Mouse (Mus musculus) E14TG2a.4 (cell line): ENCODE measurements around the gene Krt16.

Source experiments
- H3K27me3 ChIP-seq: 2 replicates; pipeline ENCODE4 v1.6.1; 2014; ENCODE audit warnings: low read length, control low read depth; ENCODE audit not compliant: insufficient read depth
- H3K36me3 ChIP-seq: 2 replicates; pipeline ENCODE4 v1.6.1; 2014; ENCODE audit warnings: low read length, control low read depth; ENCODE audit not compliant: insufficient read depth
- H3K4me1 ChIP-seq: replicated peaks from 2 replicates; pipeline ENCODE4 v1.6.1; 2014; ENCODE audit warnings: low read depth, low read length, control low read depth
- H3K4me3 ChIP-seq: replicated peaks from 2 replicates; pipeline ENCODE4 v1.5.1; 2014; ENCODE audit warnings: mild to moderate bottlenecking, low read length
- H3K9me3 ChIP-seq: 2 replicates; pipeline ENCODE4 v1.6.1; 2014; ENCODE audit warnings: low read length, control low read depth
- CTCF ChIP-seq: conservative IDR thresholded peaks from 2 replicates; pipeline ENCODE4 v1.5.1; 2014; ENCODE audit warnings: low read length
- NANOG ChIP-seq: IDR thresholded peaks from 2 replicates; pipeline ENCODE4 v1.6.1; 2014; ENCODE audit warnings: borderline replicate concordance, low read length, mixed read lengths
- POU5F1 ChIP-seq: IDR thresholded peaks from 2 replicates; pipeline ENCODE4 v1.6.1; 2014; ENCODE audit warnings: low read length, borderline replicate concordance

Gene Krt16

GRCm38 (mm10) chr11:100248852-100249465 lies at the start of gene Krt16:
Gene Krt16 (minus strand): TSS chr11:100248902.
- H3K36me3 ChIP-seq: no peaks in the 10 kb centered on the region
- TF ChIP-seq POU5F1 (no peak), NANOG (no peak)
- no peaks in the 10 kb centered on the region for H3K9me3 ChIP-seq
- H3K27me3 ChIP-seq: peaks cover 3% of the 10 kb centered on the region
- H3K4me1 ChIP-seq: peaks cover 9% of the 10 kb centered on the region
- no peak within 1 kb of the TSS for H3K4me3 ChIP-seq

GRCm38 (mm10) chr11:100297801-100298200 lies 49.1 kb upstream of the Krt16 start:
- peak; percentile 74 for TF ChIP-seq CTCF
- no peak for TF ChIP-seq POU5F1
- Histone ChIP-seq H3K4me1 (peaks cover 32% of the 10 kb centered on the region), H3K27me3 (0 out of 2 replicates have a peak, but pooled peaks cover 4% of the 10 kb centered on the region), H3K36me3 (no peaks in the 10 kb centered on the region), H3K9me3 (no peaks in the 10 kb centered on the region; the same call in 1 of the 2 replicates), H3K4me3 (peak overlapping the region; percentile 65)

GRCm38 (mm10) chr11:100295308-100295707 lies 46.6 kb upstream of the Krt16 start:
- Histone ChIP-seq H3K4me1 (peaks cover 40% of the 10 kb centered on the region), H3K36me3 (no peaks in the 10 kb centered on the region), H3K4me3 (no peak overlapping the region), H3K9me3 (no peaks in the 10 kb centered on the region; the same call in 1 of the 2 replicates), H3K27me3 (peaks cover 4% of the 10 kb centered on the region; the same call in 1 of the 2 replicates)
- TF ChIP-seq CTCF (peak; percentile 97), POU5F1 (no peak)

GRCm38 (mm10) chr11:100292884-100293283 lies 44.2 kb upstream of the Krt16 start:
- no peaks in the 10 kb centered on the region; the same call in 1 of the 2 replicates for H3K9me3 ChIP-seq
- no peaks in the 10 kb centered on the region for H3K36me3 ChIP-seq
- peaks cover 22% of the 10 kb centered on the region for H3K27me3 ChIP-seq
- 0 out of 2 replicates have a peak overlapping the region, but pooled peaks have one; percentile 5 for H3K4me3 ChIP-seq
- peaks cover 50% of the 10 kb centered on the region for H3K4me1 ChIP-seq
- TF ChIP-seq CTCF (no peak), NANOG (no peak), POU5F1 (peak; percentile 34; the same call in 1 of the 2 replicates)

- Histone ChIP-seq H3K4me1 (peaks cover 67% of the 10 kb centered on the region), H3K36me3 (no peaks in the 10 kb centered on the region), H3K27me3 (peaks cover 18% of the 10 kb centered on the region), H3K4me3 (no peak overlapping the region), H3K9me3 (no peaks in the 10 kb centered on the region; the same call in 1 of the 2 replicates)
- TF ChIP-seq NANOG (no peak), CTCF (no peak), POU5F1 (no peak)
These were observed 41.5 kb upstream of the Krt16 start for GRCm38 (mm10) chr11:100290235-100290634.

- Histone ChIP-seq H3K4me1 (peaks cover 76% of the 10 kb centered on the region), H3K36me3 (no peaks in the 10 kb centered on the region), H3K27me3 (peaks cover 18% of the 10 kb centered on the region), H3K9me3 (no peaks in the 10 kb centered on the region), H3K4me3 (no peak overlapping the region)
- TF ChIP-seq POU5F1: no peak
These were observed 40.2 kb upstream of the Krt16 start for GRCm38 (mm10) chr11:100288942-100289341.

- Histone ChIP-seq H3K36me3 (no peaks in the 10 kb centered on the region), H3K4me3 (peak overlapping the region; percentile 63), H3K27me3 (peaks cover 18% of the 10 kb centered on the region), H3K9me3 (no peaks in the 10 kb centered on the region), H3K4me1 (peaks cover 81% of the 10 kb centered on the region)
- no peak for TF ChIP-seq POU5F1
- no peak for TF ChIP-seq NANOG
- TF ChIP-seq CTCF: no peak
These were observed 38.3 kb upstream of the Krt16 start for GRCm38 (mm10) chr11:100287024-100287423.

GRCm38 (mm10) chr11:100284988-100285387 lies 36.3 kb upstream of the Krt16 start:
- no peaks in the 10 kb centered on the region for H3K36me3 ChIP-seq
- H3K27me3 ChIP-seq: peaks cover 18% of the 10 kb centered on the region
- H3K4me1 ChIP-seq: peaks cover 94% of the 10 kb centered on the region
- H3K9me3 ChIP-seq: no peaks in the 10 kb centered on the region
- no peak for TF ChIP-seq CTCF
- no peak for TF ChIP-seq POU5F1
- no peak for TF ChIP-seq NANOG
- peak overlapping the region; percentile 20; the same call in 1 of the 2 replicates for H3K4me3 ChIP-seq

- TF ChIP-seq CTCF (peak; percentile 88), POU5F1 (no peak), NANOG (no peak)
- no peaks in the 10 kb centered on the region for H3K9me3 ChIP-seq
- no peaks in the 10 kb centered on the region for H3K36me3 ChIP-seq
- peaks cover 96% of the 10 kb centered on the region for H3K4me1 ChIP-seq
- H3K4me3 ChIP-seq: no peak overlapping the region
- no peaks in the 10 kb centered on the region for H3K27me3 ChIP-seq
These were observed 33.8 kb upstream of the Krt16 start for GRCm38 (mm10) chr11:100282549-100282948.
